Mouse (Mus musculus) midbrain, embryonic 16.5 days (tissue): ENCODE measurements around the gene Pik3cb. TPM values are rescaled to one million over a fixed set of nuclear protein-coding genes. Genes with fewer than 3 reads are reported as not detected.

ENCODE experiments used
- ATAC-seq: fragments of 200-750 bp; cut with Nextera tagmentation; 2 replicates; pipeline ENCODE4 v1.8.0; 2017; ENCODE audit warnings: moderate TSS enrichment
- H3K27ac ChIP-seq: fragments of 300-500 bp; sonication (generic); 2 replicates; pipeline ENCODE4 v1.5.1; 2014; ENCODE audit warnings: mild to moderate bottlenecking, low read length, mixed read lengths
- H3K27me3 ChIP-seq: fragments of 300-500 bp; sonication (generic); 2 replicates; pipeline ENCODE4 v1.6.1; 2014; ENCODE audit warnings: low read depth, low read length, mixed read lengths; ENCODE audit not compliant: control insufficient read depth, insufficient read depth
- H3K36me3 ChIP-seq: fragments of 300-500 bp; sonication (generic); 2 replicates; pipeline ENCODE4 v1.6.1; 2014; ENCODE audit warnings: mild to moderate bottlenecking, low read length, moderate library complexity, mixed read lengths; ENCODE audit not compliant: control insufficient read depth, insufficient read depth
- H3K4me1 ChIP-seq: fragments of 300-500 bp; sonication (generic); 2 replicates; pipeline ENCODE4 v1.6.1; 2014; ENCODE audit warnings: mild to moderate bottlenecking, low read length, mixed read lengths; ENCODE audit not compliant: control insufficient read depth, insufficient read depth
- H3K4me2 ChIP-seq: fragments of 300-500 bp; sonication (generic); 2 replicates; pipeline ENCODE4 v1.6.1; 2014; ENCODE audit warnings: mild to moderate bottlenecking, low read length, mixed read lengths
- H3K4me3 ChIP-seq: fragments of 300-500 bp; sonication (generic); 2 replicates; pipeline ENCODE4 v1.5.1; 2014; ENCODE audit warnings: low read depth, mild to moderate bottlenecking, low read length, moderate library complexity, mixed read lengths
- H3K9ac ChIP-seq: fragments of 300-500 bp; sonication (generic); 2 replicates; pipeline ENCODE4 v1.6.1; 2014; ENCODE audit warnings: low read depth, low read length, mixed read lengths
- H3K9me3 ChIP-seq: fragments of 300-500 bp; sonication (generic); replicated peaks from 2 replicates; pipeline ENCODE4 v1.6.1; 2014; ENCODE audit warnings: mild to moderate bottlenecking, low read length, mixed read lengths; ENCODE audit not compliant: control insufficient read depth, poor library complexity, severe bottlenecking
- WGBS: fragments of 180-500 bp; shearing (Covaris S2); extraction: QIAGEN DNeasy Blood & Tissue Kit; methylation state at CpG from one replicate; pipeline ENCODE4 v1.1.7; 2014; 5-methylcytosine and 5-hydroxymethylcytosine counted together
- polyA plus RNA-seq: library from polyadenylated mRNA; unstranded; fragments of >200 nt; fragmentation: Nextera tagmentation; extraction: Ambion mirVana; gene quantifications from 2 replicates; pipeline ENCODE4 v1.2.1, GENCODE M21; 2015

Gene Pik3cb
- polyA plus RNA-seq: 2.3 and 3.4 TPM in 2 replicates

DNA sequence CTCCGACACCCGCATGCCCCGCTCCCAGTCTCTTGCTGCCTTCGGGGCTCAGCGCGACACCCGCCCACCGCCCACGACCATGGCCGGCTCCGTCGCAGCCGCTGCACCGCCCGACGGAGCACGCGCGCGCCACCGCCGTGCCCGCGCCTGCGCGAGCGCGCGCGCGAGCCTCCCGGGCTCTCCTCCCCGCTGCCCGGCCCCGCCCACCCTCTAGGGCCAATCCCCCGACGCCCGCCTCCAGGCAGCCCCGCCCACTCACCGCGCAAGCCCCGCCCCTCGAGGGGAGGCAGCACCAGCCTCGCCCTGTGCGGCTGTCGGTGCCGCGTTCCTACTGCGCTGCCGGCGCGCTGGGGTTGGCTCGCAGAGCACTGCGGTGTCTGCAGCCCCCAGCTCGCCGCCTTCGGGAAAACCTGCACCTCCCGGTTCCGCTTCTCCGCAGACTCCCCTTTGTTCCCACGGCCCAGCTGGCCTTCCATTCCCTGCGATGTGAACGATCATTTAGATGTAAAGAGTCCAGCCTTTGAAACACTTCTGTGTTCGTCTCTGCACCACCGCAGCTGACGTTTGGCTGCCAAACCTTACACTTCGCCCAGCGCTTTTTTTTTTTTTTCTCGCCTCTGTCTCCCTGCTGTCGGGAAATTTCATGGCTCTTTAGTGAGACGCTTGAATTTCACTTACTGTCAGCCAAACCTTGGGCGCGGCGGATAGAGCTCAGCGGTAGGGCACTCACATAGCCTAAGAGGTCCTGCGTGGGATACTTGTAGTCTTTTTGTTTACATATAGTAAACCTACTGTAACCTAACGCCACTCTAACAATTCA lies at the start of gene Pik3cb:
Pik3cb (minus strand) TSS at position 559 of the 820 bp plus-strand sequence.
- H3K4me2 ChIP-seq: peak within 1 kb of the TSS; percentile 73
- no peaks in the 10 kb centered on the region for H3K27me3 ChIP-seq
- H3K36me3 ChIP-seq: no peaks in the 10 kb centered on the region
- WGBS: under 1% methylated on average over 68 of the region's 77 CpGs
- no peaks in the 10 kb centered on the region for H3K9me3 ChIP-seq
- H3K9ac ChIP-seq: peak within 1 kb of the TSS; percentile 92
- H3K4me3 ChIP-seq: peak within 1 kb of the TSS; percentile 85
- ATAC-seq: peak; percentile 97
- H3K27ac ChIP-seq: peak within 1 kb of the TSS; percentile 96
- peaks cover 20% of the 10 kb centered on the region for H3K4me1 ChIP-seq

DNA sequence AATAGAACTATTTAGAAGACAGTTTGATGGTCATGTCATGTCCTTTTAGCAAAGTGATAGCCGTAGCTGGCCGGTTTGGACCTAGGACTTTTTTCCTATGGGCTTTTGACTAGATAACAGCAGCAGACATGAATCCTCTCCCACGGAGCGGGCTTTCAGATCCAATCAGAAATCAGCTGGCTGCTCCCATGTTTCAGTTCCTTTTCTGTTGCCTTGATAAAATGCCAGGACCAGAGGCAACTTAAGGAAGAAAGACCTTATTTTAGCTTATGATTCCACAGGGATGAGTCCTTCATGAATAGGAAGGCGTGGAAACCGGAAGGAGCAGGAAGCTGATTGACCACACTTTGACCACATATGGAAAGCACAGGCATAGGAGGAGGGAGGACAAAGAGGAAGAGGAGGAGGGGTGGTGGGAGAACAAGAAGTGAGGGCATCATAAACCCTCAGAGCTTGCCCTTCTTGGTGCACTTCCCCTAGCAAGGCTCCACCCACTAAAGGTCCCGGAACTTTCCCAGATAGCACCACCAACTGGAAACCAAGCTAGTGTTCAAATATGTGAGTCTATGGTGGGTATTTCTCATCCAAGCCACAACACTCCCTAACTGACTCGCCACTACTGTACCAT lies 42.7 kb upstream of the Pik3cb start:
- no peak overlapping the region for H3K4me2 ChIP-seq
- H3K36me3 ChIP-seq: no peaks in the 10 kb centered on the region
- H3K4me1 ChIP-seq: no peaks in the 10 kb centered on the region
- no peaks in the 10 kb centered on the region for H3K27me3 ChIP-seq
- no peak overlapping the region for H3K27ac ChIP-seq
- H3K9ac ChIP-seq: no peak overlapping the region
- no peak overlapping the region for H3K4me3 ChIP-seq
- ATAC-seq: no peak
- H3K9me3 ChIP-seq: no peaks in the 10 kb centered on the region
- WGBS: 90% methylated on average over 8 of the region's 8 CpGs

DNA sequence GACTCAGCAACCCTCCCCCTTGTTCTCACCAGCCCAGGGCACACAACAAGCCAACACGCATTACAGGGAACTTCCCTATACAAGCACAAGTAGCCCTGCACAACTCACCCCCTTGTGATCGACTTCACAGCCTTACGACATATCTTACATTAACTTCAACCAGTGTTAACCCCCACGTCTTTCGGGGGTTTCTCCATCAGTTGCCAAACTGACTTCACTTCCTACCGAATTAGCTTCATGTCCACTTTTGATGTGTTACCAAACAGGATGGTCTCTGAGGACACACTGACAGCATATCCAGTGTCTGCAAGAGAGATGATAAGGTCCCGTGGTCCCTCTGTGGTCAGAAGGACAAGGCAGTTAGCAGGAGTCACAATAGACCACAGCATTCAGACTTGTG lies 41.7 kb upstream of the Pik3cb start:
- no peaks in the 10 kb centered on the region for H3K9me3 ChIP-seq
- no peak overlapping the region for H3K27ac ChIP-seq
- no peaks in the 10 kb centered on the region for H3K27me3 ChIP-seq
- H3K4me3 ChIP-seq: no peak overlapping the region
- H3K4me1 ChIP-seq: no peaks in the 10 kb centered on the region
- no peak overlapping the region for H3K9ac ChIP-seq
- no peak overlapping the region for H3K4me2 ChIP-seq
- no peak for ATAC-seq
- H3K36me3 ChIP-seq: no peaks in the 10 kb centered on the region
- WGBS: 93% methylated on average over 7 of the region's 7 CpGs

DNA sequence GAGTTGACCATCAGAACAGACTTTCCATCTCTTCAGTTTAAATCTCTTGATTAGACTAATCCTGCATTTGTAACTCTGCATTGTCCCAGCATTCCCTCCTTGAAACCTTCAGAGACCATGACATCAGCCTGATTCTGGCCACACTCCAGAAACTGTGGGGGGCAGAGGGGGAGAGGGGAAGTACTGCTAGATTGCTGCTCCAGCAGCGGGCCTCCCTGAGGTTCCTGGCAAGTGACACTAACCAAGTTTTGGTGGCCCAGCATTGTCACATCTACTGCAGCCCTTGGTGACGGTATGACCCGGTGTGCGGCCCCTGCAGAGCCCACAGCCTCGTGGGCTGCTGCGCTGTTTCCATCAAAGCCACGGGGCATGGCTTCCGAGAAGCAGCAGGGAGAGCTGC lies 39.9 kb upstream of the Pik3cb start:
- Histone ChIP-seq H3K27ac (no peak overlapping the region), H3K36me3 (no peaks in the 10 kb centered on the region), H3K4me1 (no peaks in the 10 kb centered on the region), H3K4me2 (no peak overlapping the region), H3K4me3 (no peak overlapping the region), H3K9ac (no peak overlapping the region), H3K9me3 (no peaks in the 10 kb centered on the region), H3K27me3 (no peaks in the 10 kb centered on the region)
- ATAC-seq: no peak
- WGBS: 53% methylated on average over 8 of the region's 8 CpGs

DNA sequence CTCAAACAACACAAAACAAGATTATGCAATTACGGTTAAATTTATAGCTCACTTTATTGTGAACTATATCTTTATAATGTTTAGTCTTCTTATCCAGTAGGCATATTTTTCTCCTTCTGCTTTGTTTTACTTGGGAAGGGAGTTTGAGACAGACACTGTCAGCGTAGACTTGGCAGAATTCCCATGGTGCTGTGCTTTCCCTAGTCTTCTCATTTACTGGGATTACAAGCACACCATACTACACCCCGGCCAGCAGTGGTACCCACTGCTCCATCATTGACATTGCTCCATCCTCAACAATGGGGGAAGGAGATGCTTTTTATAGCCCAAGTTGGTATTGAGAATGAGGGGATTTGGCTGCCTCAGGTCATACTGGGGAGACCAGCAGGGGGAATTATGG lies 38.3 kb upstream of the Pik3cb start:
- H3K4me2 ChIP-seq: no peak overlapping the region
- ATAC-seq: no peak
- 90% methylated on average over 3 of the region's 3 CpGs for whole genome bisulfite sequencing
- H3K9ac ChIP-seq: no peak overlapping the region
- H3K36me3 ChIP-seq: no peaks in the 10 kb centered on the region
- H3K27me3 ChIP-seq: no peaks in the 10 kb centered on the region
- H3K4me3 ChIP-seq: no peak overlapping the region
- H3K9me3 ChIP-seq: no peaks in the 10 kb centered on the region
- H3K4me1 ChIP-seq: no peaks in the 10 kb centered on the region
- no peak overlapping the region for H3K27ac ChIP-seq

DNA sequence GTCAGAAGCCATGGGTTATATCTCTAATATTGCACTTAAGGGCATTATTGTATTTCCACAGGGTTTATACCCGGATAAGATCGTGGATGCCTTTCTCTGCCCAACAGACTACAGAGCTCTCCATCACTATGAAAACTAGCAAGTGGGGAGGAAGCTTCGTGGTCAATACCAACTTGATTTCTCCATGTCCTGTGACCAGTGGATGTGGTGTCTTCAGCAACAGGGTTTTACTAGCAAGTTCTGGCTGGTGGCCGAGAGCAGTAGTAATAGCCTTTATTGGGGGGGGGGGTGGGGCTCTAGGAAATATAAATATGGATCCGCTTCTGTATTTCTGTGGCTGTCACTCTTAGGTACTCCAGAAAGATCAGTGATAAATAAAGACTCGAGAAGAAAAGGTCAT lies 35.4 kb upstream of the Pik3cb start:
- peaks cover 2% of the 10 kb centered on the region; the same call in 1 of the 2 replicates for H3K4me1 ChIP-seq
- 90% methylated on average over 6 of the region's 6 CpGs for WGBS
- H3K27me3 ChIP-seq: no peaks in the 10 kb centered on the region
- no peak overlapping the region for H3K27ac ChIP-seq
- no peak overlapping the region for H3K9ac ChIP-seq
- no peak overlapping the region for H3K4me2 ChIP-seq
- H3K9me3 ChIP-seq: no peaks in the 10 kb centered on the region
- no peaks in the 10 kb centered on the region for H3K36me3 ChIP-seq
- no peak for ATAC-seq
- H3K4me3 ChIP-seq: no peak overlapping the region

DNA sequence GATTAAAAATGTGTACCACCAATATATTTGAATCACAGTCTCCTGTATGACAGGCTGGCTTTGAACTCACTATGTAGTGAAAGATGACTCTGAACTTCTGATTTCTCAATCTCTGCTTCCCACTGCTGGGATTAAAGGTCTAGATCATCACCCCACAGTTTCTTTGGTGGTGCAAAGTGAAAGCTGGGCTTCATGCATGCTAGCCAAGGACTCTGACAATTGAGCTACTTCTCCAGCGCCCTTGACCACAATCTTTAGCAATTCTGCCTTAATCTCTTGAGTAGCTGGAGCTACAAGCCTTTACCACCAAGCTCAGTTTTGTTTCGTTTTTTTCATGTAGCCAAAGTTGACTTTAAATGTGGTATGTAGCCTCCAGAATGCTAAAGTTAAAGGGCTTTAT lies 32.4 kb upstream of the Pik3cb start:
- H3K9ac ChIP-seq: no peak overlapping the region
- peaks cover 2% of the 10 kb centered on the region; the same call in 1 of the 2 replicates for H3K4me1 ChIP-seq
- no peak for ATAC-seq
- no peaks in the 10 kb centered on the region for H3K36me3 ChIP-seq
- H3K27ac ChIP-seq: no peak overlapping the region
- H3K27me3 ChIP-seq: no peaks in the 10 kb centered on the region
- no peak overlapping the region for H3K4me3 ChIP-seq
- no peaks in the 10 kb centered on the region for H3K9me3 ChIP-seq
- 78% methylated on average over 2 of the region's 2 CpGs for WGBS
- no peak overlapping the region for H3K4me2 ChIP-seq

DNA sequence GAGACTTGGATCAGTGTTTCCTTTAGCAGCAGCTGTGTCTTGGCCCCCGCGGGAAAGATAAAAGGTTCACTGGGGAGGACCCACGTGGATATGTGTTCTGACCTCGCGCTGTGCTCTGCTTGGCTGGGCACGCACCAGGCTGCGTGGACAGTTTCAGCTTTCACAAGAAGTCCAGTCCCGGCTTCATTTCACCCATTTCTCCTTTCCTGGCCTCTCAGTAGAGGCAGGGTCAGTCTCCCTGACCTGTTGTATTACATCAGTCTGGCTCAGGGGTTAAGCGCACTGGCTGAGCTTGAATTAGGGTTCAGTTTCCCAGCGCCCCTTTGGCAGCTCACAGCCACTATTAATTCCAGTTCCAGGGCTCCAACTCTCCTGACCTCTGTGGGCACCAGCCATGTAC lies 30.8 kb upstream of the Pik3cb start:
- H3K36me3 ChIP-seq: no peaks in the 10 kb centered on the region
- H3K4me3 ChIP-seq: no peak overlapping the region
- H3K27ac ChIP-seq: no peak overlapping the region
- H3K4me1 ChIP-seq: peaks cover 2% of the 10 kb centered on the region; the same call in 1 of the 2 replicates
- H3K4me2 ChIP-seq: no peak overlapping the region
- no peak for ATAC-seq
- no peak overlapping the region for H3K9ac ChIP-seq
- H3K9me3 ChIP-seq: no peaks in the 10 kb centered on the region
- 58% methylated on average over 10 of the region's 10 CpGs for WGBS
- H3K27me3 ChIP-seq: no peaks in the 10 kb centered on the region

DNA sequence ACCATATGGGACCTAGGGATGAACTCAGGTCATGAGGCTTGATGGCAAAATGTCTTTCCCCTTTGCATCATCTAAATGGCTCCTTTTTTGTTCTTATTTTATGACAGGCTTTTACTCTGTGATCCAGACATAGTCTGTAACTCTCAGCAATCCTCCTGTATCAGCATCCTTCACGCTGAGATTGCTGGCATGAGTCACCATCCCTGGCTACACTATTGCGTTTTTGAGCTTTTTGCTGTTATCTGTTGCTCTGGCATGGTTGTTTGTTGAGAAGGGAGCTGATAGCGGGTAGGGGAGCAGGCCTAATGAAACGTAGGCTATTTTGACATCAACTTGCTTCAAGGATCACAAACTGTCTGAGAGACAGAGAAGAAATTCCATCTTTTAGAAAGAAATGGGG lies 28.6 kb upstream of the Pik3cb start:
- no peak for ATAC-seq
- no peak overlapping the region for H3K4me3 ChIP-seq
- peaks cover 2% of the 10 kb centered on the region; the same call in 1 of the 2 replicates for H3K4me1 ChIP-seq
- no peaks in the 10 kb centered on the region for H3K9me3 ChIP-seq
- no peak overlapping the region for H3K9ac ChIP-seq
- H3K27ac ChIP-seq: no peak overlapping the region
- H3K4me2 ChIP-seq: no peak overlapping the region
- no peaks in the 10 kb centered on the region; the same call in 1 of the 2 replicates for H3K27me3 ChIP-seq
- H3K36me3 ChIP-seq: no peaks in the 10 kb centered on the region
- WGBS: 73% methylated on average over 4 of the region's 4 CpGs
